Mouse (Mus musculus) gastrocnemius, postnatal 36 days (tissue): Measurements from ENCODE around the gene Mia3. TPM values are rescaled to one million over a fixed set of nuclear protein-coding genes. Genes with fewer than 3 reads are reported as not detected.

Experiments used
- total RNA-seq, 2 experiments: library from RNA; stranded (reverse); gene quantifications; 2 replicates each; pipeline ENCODE4 v1.2.3; 2021

The Mia3 gene
- total RNA-seq, 2 experiments from 2014 or later: 151 to 180 TPM

Other genes starting within 250 kb of the Mia3 start
- gene Disp1, start 148.0 kb downstream of the Mia3 start, total RNA-seq: 1 to 10 TPM; 3.5 to 4.4 TPM
- 10 to 100 TPM; 18.5 to 19.4 TPM for gene Aida, start 73.0 kb downstream of the Mia3 start, total RNA-seq
- gene Brox, start 72.3 kb downstream of the Mia3 start, total RNA-seq: 10 to 100 TPM; 16.7 to 19.2 TPM
- 1 to 10 TPM; 3.7 to 4.8 TPM for gene Taf1a, start 19.4 kb upstream of the Mia3 start, total RNA-seq
- not detected for gene Hhipl2, start 48.7 kb upstream of the Mia3 start, total RNA-seq